Mouse (Mus musculus): ENCODE measurements around the gene Capn11.
"Not testable (repeated sequence)": the region's sequence is repeated elsewhere in the genome, so short reads cannot be mapped to it uniquely, and the experiment has no call there.

Gene Capn11

GRCm38 (mm10) chr17:45629861-45630694 lies 29.0 kb downstream of the Capn11 start:
- DNase-seq (ENCODE audit: extremely low read depth, low read depth, low spot score), result no peak

- no peak for DNase-seq (ENCODE audit: extremely low read depth, low read depth, low spot score)
These were observed 30.0 kb downstream of the Capn11 start for GRCm38 (mm10) chr17:45628885-45629855.

DNA sequence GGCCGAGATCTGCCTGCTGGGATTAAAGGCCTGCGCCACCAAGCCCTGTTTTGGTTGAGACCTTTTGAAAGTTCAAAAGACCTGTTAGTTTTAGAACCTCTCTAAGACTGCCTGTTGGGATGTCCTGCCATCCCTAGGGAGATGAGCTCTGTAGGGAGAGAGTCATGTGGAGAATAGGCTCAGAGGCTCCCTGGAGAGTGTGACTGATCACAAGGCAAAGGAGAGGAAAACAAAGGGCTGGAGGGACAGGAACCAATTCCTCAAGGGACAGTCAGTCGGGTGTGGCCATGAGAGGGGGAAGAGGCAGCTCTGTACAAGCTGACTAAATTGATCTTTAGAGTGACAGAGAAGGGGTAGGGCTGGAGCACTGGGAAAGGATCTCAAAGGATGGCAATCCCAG lies 31.0 kb downstream of the Capn11 start:
- DNase-seq (ENCODE audit: extremely low read depth, low read depth, low spot score), result no peak

DNA sequence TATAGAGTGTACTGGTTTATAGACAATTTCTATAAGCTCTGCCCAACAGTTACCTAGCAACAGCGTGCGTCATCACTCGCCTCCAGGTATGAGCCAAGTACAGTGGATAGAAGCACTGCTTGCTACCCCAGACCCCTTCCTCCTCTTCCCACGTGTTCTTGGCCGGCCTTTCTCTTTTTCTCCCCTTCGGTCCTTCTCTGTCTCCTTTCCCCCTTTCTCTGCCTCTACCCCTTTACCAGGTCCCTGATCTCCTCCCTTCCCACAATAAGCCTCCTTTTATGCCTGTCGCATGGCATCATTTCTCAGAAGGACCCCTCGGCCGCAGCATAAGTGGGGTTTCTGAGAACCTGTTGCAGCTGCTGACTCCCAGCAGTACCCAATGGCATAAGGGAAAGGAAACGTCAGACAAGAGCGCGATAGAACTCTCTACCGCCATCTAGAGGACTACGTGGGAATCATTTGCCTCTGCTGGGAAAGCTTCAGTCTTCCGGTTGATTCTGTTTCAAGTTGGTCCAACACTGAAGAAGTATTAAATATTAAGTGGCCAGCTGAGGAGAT lies 32.5 kb downstream of the Capn11 start:
- DNase-seq (ENCODE audit: extremely low read depth, low read depth, low spot score), result no peak

DNA sequence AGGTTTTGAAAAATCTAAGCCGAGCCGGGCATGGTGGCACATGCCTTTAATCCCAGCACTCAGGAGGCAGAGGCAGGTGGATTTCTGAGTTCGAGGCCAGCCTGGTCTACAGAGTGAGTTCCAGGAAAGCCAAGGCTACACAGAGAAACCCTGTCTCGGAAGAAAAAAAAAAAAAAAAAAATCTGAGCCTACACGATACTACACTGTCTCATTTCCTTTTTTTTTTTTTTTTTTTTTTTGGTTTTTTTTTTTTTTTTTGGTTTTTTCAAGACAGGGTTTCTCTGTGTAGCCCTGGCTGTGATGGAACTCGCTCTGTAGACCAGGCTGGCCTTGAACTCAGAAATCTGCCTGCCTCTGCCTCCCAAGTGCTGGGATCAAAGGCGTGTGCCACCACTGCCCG lies 35.7 kb downstream of the Capn11 start:
- not testable (repeated sequence) for DNase-seq (ENCODE audit: extremely low read depth, low read depth, low spot score)

DNA sequence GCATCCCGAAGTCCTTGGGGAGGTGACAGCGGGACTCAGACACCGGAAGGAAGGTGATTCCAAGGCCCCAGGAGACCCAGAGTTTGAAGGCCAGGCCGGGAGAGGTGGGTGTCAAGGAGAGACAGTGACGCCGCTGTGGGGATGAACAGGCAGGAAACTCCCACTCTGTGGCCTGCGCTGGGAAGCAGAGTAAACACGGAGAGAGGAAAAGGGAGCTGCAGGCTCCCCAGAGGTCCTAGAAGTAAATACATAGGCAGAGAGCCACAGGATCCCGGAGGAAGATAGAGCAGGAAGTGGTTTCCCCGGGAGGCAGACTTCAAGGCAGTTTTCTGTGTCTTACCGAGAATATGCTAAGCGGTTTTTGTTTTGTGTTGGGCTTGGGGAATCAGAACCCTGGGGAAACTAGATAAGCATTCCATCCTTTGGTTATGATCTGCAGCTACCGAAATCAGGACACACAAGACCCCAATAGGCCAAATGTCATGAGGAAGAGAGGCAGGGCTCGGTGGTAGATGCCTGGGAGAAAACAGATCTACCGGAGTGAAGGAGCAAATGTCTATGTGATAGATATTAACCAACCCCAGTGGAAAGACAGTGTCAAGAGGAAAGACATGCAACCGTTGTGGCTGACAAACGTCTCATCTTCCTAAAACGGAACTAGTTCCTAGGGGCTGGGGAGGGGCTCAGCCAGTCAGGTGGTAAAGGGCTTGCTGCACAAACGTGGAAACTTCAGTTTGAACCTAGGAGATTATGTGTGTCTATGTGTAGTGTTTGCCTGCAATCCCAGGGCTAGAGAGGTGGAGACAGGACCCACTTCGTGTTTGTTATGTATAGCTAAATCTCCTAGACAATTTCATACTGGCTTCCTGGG lies 39.5 kb downstream of the Capn11 start:
- no peak for DNase-seq (ENCODE audit: extremely low read depth, low read depth, low spot score)

- no peak for DNase-seq (ENCODE audit: extremely low read depth, low read depth, low spot score)
These were observed 40.2 kb downstream of the Capn11 start for GRCm38 (mm10) chr17:45618941-45619385.

GRCm38 (mm10) chr17:45617655-45618054 lies 41.5 kb downstream of the Capn11 start:
- DNase-seq (ENCODE audit: extremely low read depth, low read depth, low spot score), result no peak

- DNase-seq (ENCODE audit: extremely low read depth, low read depth, low spot score), result no peak
These were observed 42.4 kb downstream of the Capn11 start for GRCm38 (mm10) chr17:45616679-45617078.

DNA sequence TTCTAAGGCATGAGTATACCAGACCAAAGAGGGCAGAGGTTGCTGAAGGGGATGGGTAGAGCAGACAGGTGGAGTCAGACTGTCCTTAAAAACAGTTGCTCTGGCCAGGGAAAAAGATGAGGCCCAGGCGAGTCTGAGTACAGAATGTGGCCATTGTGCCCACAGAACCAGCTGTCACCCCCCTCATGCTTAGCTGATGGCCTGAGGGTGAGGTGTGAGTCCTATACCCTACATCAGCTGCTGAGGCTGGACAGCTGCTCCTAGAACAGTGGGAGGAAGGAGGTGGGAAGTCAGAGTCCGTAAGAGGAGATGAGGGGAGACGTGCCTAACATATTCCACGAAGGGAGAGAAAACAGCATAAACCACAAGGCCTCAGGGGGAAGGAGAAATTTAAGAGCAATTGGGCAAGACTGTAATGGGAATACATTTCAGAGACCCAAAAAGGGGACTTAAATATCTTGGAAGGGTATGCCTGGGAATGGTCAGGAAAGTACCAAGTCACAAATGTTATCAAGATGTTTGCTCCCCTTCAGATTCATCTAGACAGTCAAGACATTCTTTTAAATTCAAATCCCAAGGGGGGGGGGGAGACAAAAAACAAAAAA lies 43.0 kb downstream of the Capn11 start:
- DNase-seq (ENCODE audit: extremely low read depth, low read depth, low spot score), result no peak

DNA sequence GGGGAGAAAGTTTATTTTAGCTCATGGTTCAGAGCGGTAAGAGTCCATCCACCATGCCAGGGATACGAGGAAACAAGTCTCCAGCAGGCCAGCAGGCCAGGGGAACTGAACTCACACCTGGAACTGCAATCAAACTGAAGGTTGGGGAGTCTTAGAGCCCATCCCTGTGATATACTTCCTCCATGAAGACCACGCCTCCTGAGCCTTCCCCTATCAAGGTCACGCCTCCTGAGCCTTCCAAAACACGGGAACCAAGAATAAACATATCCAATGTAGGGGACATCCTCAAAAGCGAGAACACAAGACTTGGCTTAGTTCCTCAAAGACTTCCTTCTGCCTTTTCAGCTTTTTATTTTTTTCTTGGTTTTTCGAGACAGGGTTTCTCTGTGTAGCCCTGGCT lies 46.2 kb downstream of the Capn11 start:
- DNase-seq (ENCODE audit: extremely low read depth, low read depth, low spot score), result no peak

- DNase-seq (ENCODE audit: extremely low read depth, low read depth, low spot score), result no peak
These were observed 47.1 kb downstream of the Capn11 start for GRCm38 (mm10) chr17:45612008-45612407.

DNA sequence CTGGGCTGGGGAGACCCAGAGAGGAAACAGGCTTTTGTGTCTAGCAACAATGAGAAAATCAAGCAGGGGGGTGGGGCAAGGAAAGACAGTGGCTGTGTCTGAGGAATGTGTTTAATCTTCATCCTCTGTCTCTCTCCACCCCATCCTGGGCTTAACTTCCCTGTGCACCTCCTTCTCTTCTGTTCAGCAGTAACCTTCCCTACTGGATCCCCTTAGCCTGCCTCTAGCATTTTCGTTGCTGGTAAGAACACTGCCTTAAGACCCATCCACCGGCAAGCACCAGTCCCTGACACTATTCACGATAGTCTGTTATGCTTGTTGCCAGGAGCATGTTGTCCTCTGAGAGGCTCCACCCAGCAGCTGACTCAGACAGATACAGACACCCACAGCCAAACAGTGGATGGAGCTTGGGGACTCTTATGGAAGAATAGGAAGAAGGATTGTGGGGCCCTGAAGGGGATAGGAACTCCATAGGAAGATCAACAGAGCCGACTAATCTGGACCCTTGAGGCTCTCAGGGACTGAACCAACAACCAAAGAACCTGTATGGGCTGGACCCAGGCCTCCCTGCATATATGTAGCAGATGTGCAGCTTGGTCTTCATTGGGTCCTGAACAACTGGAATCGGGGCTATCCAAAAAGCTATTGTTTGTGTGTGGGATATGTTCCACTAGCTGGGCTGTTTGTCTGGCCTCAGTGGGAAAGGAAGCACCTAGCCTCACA lies 48.8 kb downstream of the Capn11 start:
- DNase-seq (ENCODE audit: extremely low read depth, low read depth, low spot score), result no peak

DNA sequence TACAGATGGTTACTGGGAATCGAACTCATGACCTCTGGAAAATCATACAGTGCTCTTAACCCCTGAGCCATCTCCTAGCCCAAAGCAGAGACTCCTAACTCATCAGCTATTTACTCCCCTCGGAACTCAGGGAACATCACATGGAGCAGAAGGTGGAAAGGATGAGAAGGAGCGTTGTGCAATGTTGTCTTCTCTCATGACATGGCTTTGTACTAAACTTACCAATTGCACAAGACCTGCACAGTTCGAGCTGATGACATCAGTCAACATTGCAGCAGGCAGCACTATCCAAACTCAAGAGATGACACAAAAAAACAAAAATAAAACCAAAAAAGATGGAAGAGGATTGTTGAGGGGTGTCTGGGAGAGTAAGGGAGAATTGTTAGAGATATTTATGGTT lies 50.7 kb downstream of the Capn11 start:
- no peak for DNase-seq (ENCODE audit: extremely low read depth, low read depth, low spot score)

DNA sequence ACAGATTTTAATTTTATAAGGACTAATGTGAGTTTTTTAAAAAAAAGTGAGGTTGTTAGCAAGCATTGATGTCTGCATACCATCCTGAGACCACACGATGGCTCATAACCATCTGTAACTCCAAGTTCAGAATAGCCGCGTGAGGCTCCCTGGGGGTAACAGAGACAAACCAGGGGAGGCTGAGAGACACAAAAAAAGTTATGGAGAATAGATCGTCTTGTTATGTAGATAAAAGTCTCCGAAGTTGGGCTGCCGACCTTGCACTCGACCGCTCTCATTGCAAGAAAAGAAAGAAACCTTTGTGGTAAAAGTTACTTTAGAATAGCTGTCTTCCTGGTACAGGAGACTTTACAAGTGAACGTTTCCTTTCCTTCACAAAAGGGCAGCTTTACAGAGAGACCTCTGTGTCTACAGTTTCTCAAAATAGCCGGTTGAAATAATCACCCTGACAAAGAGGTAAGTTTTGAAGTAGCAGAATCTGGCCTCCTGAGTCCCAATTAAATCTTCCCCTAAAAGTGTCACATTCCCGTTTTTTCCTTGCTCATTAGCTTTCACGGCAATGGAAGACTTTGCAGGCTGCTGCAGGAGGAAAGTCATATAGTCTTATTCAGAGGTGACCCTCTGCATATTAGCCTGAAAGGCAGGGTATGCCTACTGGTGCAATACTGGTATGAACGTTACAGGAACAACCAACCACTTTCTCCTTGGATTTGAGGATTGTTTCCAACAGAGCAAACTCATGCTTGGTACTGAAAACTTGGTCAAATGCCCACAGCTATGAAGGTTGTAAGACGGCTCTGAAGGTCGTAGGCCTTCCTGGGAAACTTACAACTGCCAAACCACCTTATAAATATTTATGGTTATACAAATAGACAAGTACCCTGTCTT lies 51.9 kb downstream of the Capn11 start:
- DNase-seq (ENCODE audit: extremely low read depth, low read depth, low spot score), result no peak

GRCm38 (mm10) chr17:45602984-45603383 lies 56.1 kb downstream of the Capn11 start:
- DNase-seq (ENCODE audit: extremely low read depth, low read depth, low spot score), result no peak

DNA sequence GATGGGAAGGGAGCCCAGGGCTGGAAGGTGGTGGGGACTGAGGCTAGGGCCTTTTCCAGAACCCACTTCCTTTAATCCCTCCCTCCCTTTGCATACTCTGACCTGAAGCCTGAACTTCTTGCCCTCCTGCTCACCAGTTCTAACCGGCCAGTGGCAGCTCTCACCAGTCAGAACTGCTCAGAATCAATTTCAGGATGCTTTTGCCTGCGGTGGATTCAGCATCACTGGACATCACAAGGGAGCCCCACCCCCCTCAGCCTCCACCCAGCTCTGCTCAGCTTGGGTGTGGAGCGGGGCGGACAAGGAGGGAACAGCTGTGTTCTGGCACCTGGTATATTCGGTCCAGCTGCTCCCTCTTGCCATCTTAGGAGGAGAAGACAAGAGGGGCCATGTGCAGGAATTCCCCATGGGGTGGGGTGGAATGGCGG lies 57.2 kb downstream of the Capn11 start, which contains the start of gene Mymx:
Gene Mymx, minus strand, starts transcription at position 226 of the 428 bp plus-strand sequence.
- DNase-seq (ENCODE audit: extremely low read depth, low read depth, low spot score), result no peak

DNA sequence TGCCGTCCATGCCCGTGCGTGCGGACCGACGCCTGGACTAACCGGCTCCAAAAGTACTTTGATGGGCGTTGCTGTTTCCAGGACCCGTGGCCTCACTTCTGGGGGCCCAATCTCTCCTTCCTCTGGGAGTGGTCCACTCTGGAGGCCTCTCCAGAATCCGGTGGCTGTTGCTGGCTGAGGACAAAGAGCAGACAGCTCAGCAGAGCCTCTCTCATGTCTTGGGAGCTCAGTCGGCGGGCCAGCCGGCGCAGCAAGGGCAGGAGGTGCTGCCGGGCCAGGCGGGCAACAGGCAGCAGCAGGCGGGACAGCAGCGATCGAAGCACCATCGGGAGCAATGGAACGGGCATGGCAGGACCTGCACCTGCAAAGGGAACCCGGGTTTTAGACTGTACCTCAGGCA lies 57.8 kb downstream of the Capn11 start:
- DNase-seq (ENCODE audit: extremely low read depth, low read depth, low spot score), result no peak

All from fat pad, adult 2 months (tissue).